Mouse (Mus musculus) cortical plate, adult 2 months (tissue): Measurements from ENCODE around the gene Borcs6. TPM values are rescaled to one million over a fixed set of nuclear protein-coding genes. Genes with fewer than 3 reads are reported as not detected.
A peak's percentile ranks its signal among the peaks of the same experiment; 100 is the strongest.

Experiments
- H3K27ac ChIP-seq: fragments of 200-500 bp; 2 replicates; pipeline ENCODE4 v1.5.1; 2012; ENCODE audit warnings: low read length, control low read depth, inconsistent platforms; ENCODE audit not compliant: insufficient read depth
- H3K4me1 ChIP-seq: fragments of 200-500 bp; 2 replicates; pipeline ENCODE4 v1.6.1; 2011; ENCODE audit warnings: low read length; ENCODE audit not compliant: control insufficient read depth, insufficient read depth
- H3K4me3 ChIP-seq: fragments of 200-500 bp; 2 replicates; pipeline ENCODE4 v1.5.1; 2011; ENCODE audit warnings: mild to moderate bottlenecking, low read length, control low read depth; ENCODE audit not compliant: insufficient read depth
- CTCF ChIP-seq: fragments of 200-500 bp; IDR thresholded peaks from 2 replicates; pipeline ENCODE4 v1.5.1; 2011; ENCODE audit warnings: mild to moderate bottlenecking, control low read depth, low read length; ENCODE audit not compliant: insufficient read depth; ENCODE audit errors: extremely low read depth
- POLR2A ChIP-seq: fragments of 200-500 bp; IDR thresholded peaks from 2 replicates; pipeline ENCODE4 v1.6.1; 2011; ENCODE audit warnings: mild to moderate bottlenecking, low read length, control low read depth; ENCODE audit not compliant: insufficient read depth; ENCODE audit errors: extremely low read depth
- polyA plus RNA-seq: library from polyadenylated mRNA; depleted of rRNA; stranded (reverse); fragments of >200 nt; gene quantifications from 2 replicates; pipeline ENCODE4 v1.2.3, GENCODE M21; 2012

Gene Borcs6
- polyA plus RNA-seq, 1 experiment, result 32.5 TPM

- Histone ChIP-seq H3K4me1 (peaks cover 4% of the 10 kb centered on the region), H3K4me3 (peak overlapping the region; percentile 68), H3K27ac (peak overlapping the region; percentile 98)
- no peak for TF ChIP-seq CTCF
- TF ChIP-seq POLR2A, result no peak
Measured at GRCm38 (mm10) chr11:69098039-69098761, 38.7 kb downstream of the Borcs6 start.

- H3K4me1 ChIP-seq, result peaks cover 4% of the 10 kb centered on the region
- peak overlapping the region; percentile 68 for H3K4me3 ChIP-seq
- peak; percentile 84 for TF ChIP-seq POLR2A
- TF ChIP-seq CTCF, result no peak
- H3K27ac ChIP-seq, result peak overlapping the region; percentile 98
Measured at GRCm38 (mm10) chr11:69098762-69099091, 39.2 kb downstream of the Borcs6 start.

GRCm38 (mm10) chr11:69099177-69099914 is 39.8 kb downstream of the Borcs6 start:
- TF ChIP-seq CTCF (no peak), POLR2A (no peak)
- Histone ChIP-seq H3K4me1 (peaks cover 4% of the 10 kb centered on the region), H3K27ac (peak overlapping the region; percentile 86), H3K4me3 (peak overlapping the region; percentile 68)

GRCm38 (mm10) chr11:69099915-69100345 is 40.4 kb downstream of the Borcs6 start:
- H3K4me3 ChIP-seq, result peak overlapping the region; percentile 68
- TF ChIP-seq CTCF, result no peak
- TF ChIP-seq POLR2A, result peak; percentile 93
- peaks cover 4% of the 10 kb centered on the region for H3K4me1 ChIP-seq
- H3K27ac ChIP-seq, result peak overlapping the region; percentile 86

- Histone ChIP-seq H3K4me1 (peaks cover 4% of the 10 kb centered on the region), H3K27ac (peak overlapping the region; percentile 61), H3K4me3 (peak overlapping the region; percentile 68)
- TF ChIP-seq POLR2A, result no peak
Measured at GRCm38 (mm10) chr11:69100639-69101360, 41.3 kb downstream of the Borcs6 start.

- Histone ChIP-seq H3K4me3 (no peak overlapping the region), H3K4me1 (peaks cover 4% of the 10 kb centered on the region), H3K27ac (no peak overlapping the region)
- TF ChIP-seq CTCF (no peak), POLR2A (no peak)
Measured at GRCm38 (mm10) chr11:69101604-69102402, 42.3 kb downstream of the Borcs6 start.

GRCm38 (mm10) chr11:69102403-69102725 is 42.8 kb downstream of the Borcs6 start:
- Histone ChIP-seq H3K4me1 (peaks cover 4% of the 10 kb centered on the region), H3K4me3 (no peak overlapping the region), H3K27ac (no peak overlapping the region)
- no peak for TF ChIP-seq POLR2A
- TF ChIP-seq CTCF, result no peak

- Histone ChIP-seq H3K4me3 (no peak overlapping the region), H3K4me1 (peaks cover 4% of the 10 kb centered on the region), H3K27ac (no peak overlapping the region)
- TF ChIP-seq CTCF (no peak), POLR2A (no peak)
Measured at GRCm38 (mm10) chr11:69103121-69103520, 43.6 kb downstream of the Borcs6 start.
